Mouse (Mus musculus) hindbrain, embryonic 16.5 days (tissue): ENCODE results near the gene Emg1. TPM values are rescaled to one million over a fixed set of nuclear protein-coding genes. Genes with fewer than 3 reads are reported as not detected.

Experiments used
- ATAC-seq: fragments of 200-750 bp; cut with Nextera tagmentation; 2 replicates; pipeline ENCODE4 v1.8.0; 2017; ENCODE audit warnings: moderate TSS enrichment, moderate library complexity
- H3K27ac ChIP-seq: fragments of 300-500 bp; sonication (generic); 2 replicates; pipeline ENCODE4 v1.5.1; 2014; ENCODE audit warnings: low read depth, mild to moderate bottlenecking, control low read depth, low read length, moderate library complexity
- H3K27me3 ChIP-seq: fragments of 300-500 bp; sonication (generic); replicated peaks from 2 replicates; pipeline ENCODE4 v1.6.1; 2014; ENCODE audit warnings: low read length; ENCODE audit not compliant: control insufficient read depth, insufficient read depth
- H3K36me3 ChIP-seq: fragments of 300-500 bp; sonication (generic); 2 replicates; pipeline ENCODE4 v1.6.1; 2014; ENCODE audit warnings: mild to moderate bottlenecking, low read length, moderate library complexity, mixed read lengths; ENCODE audit not compliant: control insufficient read depth, insufficient read depth
- H3K4me1 ChIP-seq: fragments of 300-500 bp; sonication (generic); 2 replicates; pipeline ENCODE4 v1.6.1; 2014; ENCODE audit warnings: low read depth, low read length; ENCODE audit not compliant: control insufficient read depth, insufficient read depth
- H3K4me2 ChIP-seq: fragments of 300-500 bp; sonication (generic); 2 replicates; pipeline ENCODE4 v1.6.1; 2014; ENCODE audit warnings: mild to moderate bottlenecking, low read length, control low read depth, moderate library complexity
- H3K4me3 ChIP-seq: fragments of 300-500 bp; sonication (generic); 2 replicates; pipeline ENCODE4 v1.5.1; 2014; ENCODE audit warnings: mild to moderate bottlenecking, low read length, control low read depth, moderate library complexity
- H3K9ac ChIP-seq: fragments of 300-500 bp; sonication (generic); 2 replicates; pipeline ENCODE4 v1.6.1; 2014; ENCODE audit warnings: low read depth, mild to moderate bottlenecking, control low read depth, low read length, moderate library complexity
- H3K9me3 ChIP-seq: fragments of 300-500 bp; sonication (generic); 2 replicates; pipeline ENCODE4 v1.6.1; 2014; ENCODE audit warnings: mild to moderate bottlenecking, low read length, moderate library complexity; ENCODE audit not compliant: control insufficient read depth
- WGBS: fragments of 180-500 bp; shearing (Covaris S2); extraction: QIAGEN DNeasy Blood & Tissue Kit; methylation state at CpG from one replicate; pipeline ENCODE4 v1.1.7; 2014; 5-methylcytosine and 5-hydroxymethylcytosine counted together
- microRNA counts: library from miRNA; unstranded; fragments of <30 nt; microRNA quantifications from one replicate; lab custom pipeline; 2016
- microRNA-seq: library from miRNA; unstranded; fragments of <30 nt; microRNA quantifications from one replicate; pipeline ENCODE4, GENCODE M21; 2017
- polyA plus RNA-seq: library from polyadenylated mRNA; unstranded; fragments of >200 nt; fragmentation: Nextera tagmentation; extraction: Ambion mirVana; gene quantifications from 2 replicates; pipeline ENCODE4 v1.2.1, GENCODE M21; 2015

Emg1 gene
- polyA plus RNA-seq, 1 experiment from 2014 or later, result 108 TPM

- peak; percentile 98 for ATAC-seq
- peaks cover 13% of the 10 kb centered on the region for H3K4me1 ChIP-seq
- H3K9me3 ChIP-seq, result no peaks in the 10 kb centered on the region
- no peaks in the 10 kb centered on the region for H3K36me3 ChIP-seq
- WGBS, result 1% methylated on average over 42 of the region's 87 CpGs
- peak within 1 kb of the TSS; percentile 71 for H3K9ac ChIP-seq
- H3K27me3 ChIP-seq, result no peaks in the 10 kb centered on the region
- H3K27ac ChIP-seq, result peak within 1 kb of the TSS; percentile 74
- peak within 1 kb of the TSS; percentile 57 for H3K4me3 ChIP-seq
- peak within 1 kb of the TSS; percentile 75 for H3K4me2 ChIP-seq
Measured at GRCm38 (mm10) chr6:124662477-124663423, 49.2 kb downstream of the Emg1 start, which contains the start of gene Lpcat3. Lpcat3 (plus strand) TSS chr6:124663027.

- Histone ChIP-seq H3K9ac (peak overlapping the region; percentile 71), H3K9me3 (no peaks in the 10 kb centered on the region), H3K4me2 (peak overlapping the region; percentile 54), H3K27ac (peak overlapping the region; percentile 74), H3K4me3 (peak overlapping the region; percentile 57), H3K36me3 (no peaks in the 10 kb centered on the region), H3K27me3 (no peaks in the 10 kb centered on the region), H3K4me1 (peaks cover 13% of the 10 kb centered on the region)
- 20% methylated on average over 6 of the region's 6 CpGs for WGBS
- ATAC-seq, result no peak
Measured at GRCm38 (mm10) chr6:124661995-124662394, 50.0 kb downstream of the Emg1 start.

GRCm38 (mm10) chr6:124661156-124661806 is 50.7 kb downstream of the Emg1 start:
- Histone ChIP-seq H3K27me3 (no peaks in the 10 kb centered on the region), H3K27ac (no peak overlapping the region), H3K9me3 (no peaks in the 10 kb centered on the region), H3K4me2 (no peak overlapping the region), H3K4me3 (no peak overlapping the region), H3K36me3 (no peaks in the 10 kb centered on the region), H3K4me1 (peaks cover 13% of the 10 kb centered on the region), H3K9ac (no peak overlapping the region)
- ATAC-seq, result no peak
- WGBS, result 88% methylated on average over 4 of the region's 4 CpGs

- WGBS, result 56% methylated on average over 1 of the region's 2 CpGs
- H3K27me3 ChIP-seq, result no peaks in the 10 kb centered on the region
Measured at GRCm38 (mm10) chr6:124658067-124658466, 53.9 kb downstream of the Emg1 start.

GRCm38 (mm10) chr6:124655893-124656292 is 56.1 kb downstream of the Emg1 start:
- ATAC-seq, result no peak

More at GRCm38 (mm10) chr6:124658067-124658466, 53.9 kb downstream of the Emg1 start:
- Histone ChIP-seq H3K4me1 (peaks cover 4% of the 10 kb centered on the region), H3K4me2 (no peak overlapping the region), H3K9ac (no peak overlapping the region), H3K36me3 (no peaks in the 10 kb centered on the region), H3K9me3 (no peaks in the 10 kb centered on the region), H3K27ac (no peak overlapping the region), H3K4me3 (no peak overlapping the region)
- ATAC-seq, result no peak

More at GRCm38 (mm10) chr6:124655893-124656292, 56.1 kb downstream of the Emg1 start:
- Histone ChIP-seq H3K4me1 (no peaks in the 10 kb centered on the region), H3K36me3 (no peaks in the 10 kb centered on the region), H3K4me2 (no peak overlapping the region), H3K27me3 (no peaks in the 10 kb centered on the region), H3K9me3 (peaks cover 2% of the 10 kb centered on the region; the same call in 1 of the 2 replicates), H3K27ac (no peak overlapping the region), H3K9ac (no peak overlapping the region), H3K4me3 (no peak overlapping the region)
- 78% methylated on average over 6 of the region's 6 CpGs for WGBS

MicroRNA genes within 50 kb of the gene (microRNA counts, 519-probe panel; counts per million panel counts)
- microRNA mmu-miR-141 (lab: Ali Mortazavi, UCI) (855 counts per million, percentile 4 among the panel's probes with 10 or more counts), microRNA mmu-miR-200c (lab: Ali Mortazavi, UCI) (1,977 counts per million, percentile 27 among the panel's probes with 10 or more counts)

Small RNA genes lying within 50 kb of the gene (microRNA-seq; reads per million reads assigned to microRNA genes)
- gene Mir141, result 9.6 reads per million, percentile 26 among the genes with 10 or more reads in this experiment
- 46.7 reads per million, percentile 39 among the genes with 10 or more reads in this experiment for gene Mir200c

Other genes with a start within 250 kb of the Emg1 start
- 174 and 180 TPM in 2 replicates for gene Clstn3, start 247.4 kb downstream of the Emg1 start, polyA plus RNA-seq
- 0.26 and 0.39 TPM in 2 replicates for gene C1rl, start 219.1 kb downstream of the Emg1 start, polyA plus RNA-seq
- gene C1ra, start 199.8 kb downstream of the Emg1 start, polyA plus RNA-seq, result 0.23 and 0.70 TPM in 2 replicates
- gene C1s1, start 169.8 kb downstream of the Emg1 start, polyA plus RNA-seq, result 0.49 and 1.3 TPM in 2 replicates
- 0.09 TPM in 1 of 2 replicates, not detected in the other for gene C1rb, start 141.9 kb downstream of the Emg1 start, polyA plus RNA-seq
- gene C1s2, start 76.1 kb downstream of the Emg1 start, polyA plus RNA-seq, result 0.10 TPM in 1 of 2 replicates, not detected in the other
- gene Lpcat3, start 49.2 kb downstream of the Emg1 start, polyA plus RNA-seq, result 51.1 and 53.7 TPM in 2 replicates
- gene Phb2, start 158 bp upstream of the Emg1 start, polyA plus RNA-seq, result 249 and 250 TPM in 2 replicates
- gene Ptpn6, start 26.5 kb upstream of the Emg1 start, polyA plus RNA-seq, result 4.8 and 4.9 TPM in 2 replicates
- gene Grcc10, start 29.2 kb upstream of the Emg1 start, polyA plus RNA-seq, result 587 and 645 TPM in 2 replicates
- not detected in 2 replicates for gene Gm45234, start 43.8 kb upstream of the Emg1 start, polyA plus RNA-seq
- 24.7 and 28.5 TPM in 2 replicates for gene Atn1, start 44.3 kb upstream of the Emg1 start, polyA plus RNA-seq
- 192 and 210 TPM in 2 replicates for gene Eno2, start 57.5 kb upstream of the Emg1 start, polyA plus RNA-seq
- gene Lrrc23, start 67.5 kb upstream of the Emg1 start, polyA plus RNA-seq, result 4.0 and 5.3 TPM in 2 replicates
- 9.2 and 10.3 TPM in 2 replicates for gene Spsb2, start 96.5 kb upstream of the Emg1 start, polyA plus RNA-seq
- 544 and 601 TPM in 2 replicates for gene Tpi1, start 102.1 kb upstream of the Emg1 start, polyA plus RNA-seq
- 220 and 232 TPM in 2 replicates for gene Usp5, start 117.3 kb upstream of the Emg1 start, polyA plus RNA-seq
- 34.2 and 38.5 TPM in 2 replicates for gene Cdca3, start 117.4 kb upstream of the Emg1 start, polyA plus RNA-seq
- 1.0 and 1.1 TPM in 2 replicates for gene Gnb3, start 128.1 kb upstream of the Emg1 start, polyA plus RNA-seq
- gene P3h3, start 145.6 kb upstream of the Emg1 start, polyA plus RNA-seq, result 7.5 and 16.2 TPM in 2 replicates
- gene Gpr162, start 151.8 kb upstream of the Emg1 start, polyA plus RNA-seq, result 30.9 and 32.9 TPM in 2 replicates
- 0.26 and 0.27 TPM in 2 replicates for gene Cd4, start 176.0 kb upstream of the Emg1 start, polyA plus RNA-seq
- 3.0 and 3.6 TPM in 2 replicates for gene Lag3, start 199.5 kb upstream of the Emg1 start, polyA plus RNA-seq
- gene Ptms, start 207.9 kb upstream of the Emg1 start, polyA plus RNA-seq, result 609 and 678 TPM in 2 replicates
- gene Mlf2, start 219.2 kb upstream of the Emg1 start, polyA plus RNA-seq, result 574 and 587 TPM in 2 replicates